Mouse (Mus musculus) layer of hippocampus, adult 9-11 months (tissue): ENCODE data around the gene Gm8298.
"Not testable (repeated sequence)": the region's sequence is repeated elsewhere in the genome, so short reads cannot be mapped to it uniquely, and the experiment has no call there.

Source experiments
- DNase-seq: peaks from one replicate; pipeline ENCODE4 v3.0.0; 2022

Gm8298 gene

DNA sequence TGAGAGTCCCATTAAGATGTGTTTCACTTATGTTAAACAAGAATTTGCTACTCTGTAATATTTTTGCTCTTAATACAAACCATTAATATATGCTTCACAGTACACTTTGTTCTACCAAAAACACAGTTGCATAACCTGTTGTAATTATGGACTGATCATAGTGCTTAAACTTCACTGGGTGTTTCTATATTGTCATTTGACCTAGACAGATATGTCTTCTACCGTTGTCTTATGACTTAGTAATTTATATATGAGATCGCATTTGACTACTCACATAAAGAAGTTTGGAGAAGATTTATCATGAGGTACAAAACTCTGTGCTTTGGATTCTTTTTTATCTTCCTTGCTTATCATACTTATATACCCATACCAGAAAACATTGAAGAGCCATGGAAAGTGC, at the start of gene Gm8298:
Gene Gm8298, plus strand, starts transcription at position 301 of the 400 bp plus-strand sequence.
- DNase-seq: no peak

DNA sequence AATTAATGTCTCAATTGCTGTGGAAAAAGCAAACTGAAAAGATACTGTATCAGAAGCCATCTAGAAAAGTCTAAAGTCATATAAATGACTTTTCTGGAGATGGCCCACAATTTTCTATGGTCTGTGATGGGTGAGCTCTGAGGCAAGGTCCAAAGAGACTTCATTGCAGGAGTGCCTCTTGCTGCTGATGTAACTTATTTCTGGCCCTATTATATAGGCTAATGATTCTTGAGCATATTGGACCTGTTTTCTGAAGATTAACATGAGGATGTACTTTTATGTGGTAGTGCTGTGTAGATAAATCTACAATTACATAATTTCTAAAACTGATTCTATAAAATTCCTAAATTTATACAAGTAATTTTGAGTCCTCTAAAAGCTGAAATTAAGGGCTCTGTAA, 47.7 kb upstream of the Gm8298 start:
- no peak for DNase-seq

DNA sequence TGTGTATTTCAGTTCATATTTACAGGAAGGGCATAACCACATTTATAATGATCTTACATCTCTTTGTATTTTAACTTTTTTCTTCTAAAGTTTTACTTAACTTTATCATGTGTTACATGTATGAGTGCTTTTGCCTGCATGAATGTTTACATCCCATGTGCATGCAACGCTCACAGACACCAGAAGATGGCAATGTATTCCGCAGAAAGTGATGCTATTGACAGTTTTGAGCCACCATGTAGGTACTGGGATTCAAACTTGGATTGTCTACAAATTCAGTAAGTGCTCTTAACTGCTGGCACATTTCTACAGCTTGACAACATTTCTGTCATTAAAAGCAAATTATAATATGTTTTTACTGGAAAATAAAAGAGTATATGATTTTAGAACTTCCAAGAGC, 9.9 kb downstream of the Gm8298 start:
- DNase-seq: peak; percentile 3

DNA sequence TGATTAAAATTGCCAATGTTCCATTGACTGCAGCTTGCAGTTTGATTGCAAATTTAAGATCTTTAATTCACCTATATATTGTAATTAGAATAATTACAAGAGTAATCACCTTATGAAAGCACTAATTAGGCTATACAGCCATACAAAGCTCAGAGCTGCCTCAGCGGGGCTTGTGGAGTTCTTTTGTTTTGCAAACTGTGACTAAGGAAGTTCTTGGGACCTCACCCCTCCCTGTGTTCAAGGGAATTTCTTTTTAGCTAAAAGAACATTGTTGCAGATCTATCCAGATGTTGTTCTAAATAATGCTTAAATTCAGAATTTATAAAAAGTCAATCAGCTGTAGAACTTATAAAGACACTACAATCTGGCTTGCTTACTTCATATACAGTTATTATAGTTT, 16.8 kb downstream of the Gm8298 start:
- not testable (repeated sequence) for DNase-seq

DNA sequence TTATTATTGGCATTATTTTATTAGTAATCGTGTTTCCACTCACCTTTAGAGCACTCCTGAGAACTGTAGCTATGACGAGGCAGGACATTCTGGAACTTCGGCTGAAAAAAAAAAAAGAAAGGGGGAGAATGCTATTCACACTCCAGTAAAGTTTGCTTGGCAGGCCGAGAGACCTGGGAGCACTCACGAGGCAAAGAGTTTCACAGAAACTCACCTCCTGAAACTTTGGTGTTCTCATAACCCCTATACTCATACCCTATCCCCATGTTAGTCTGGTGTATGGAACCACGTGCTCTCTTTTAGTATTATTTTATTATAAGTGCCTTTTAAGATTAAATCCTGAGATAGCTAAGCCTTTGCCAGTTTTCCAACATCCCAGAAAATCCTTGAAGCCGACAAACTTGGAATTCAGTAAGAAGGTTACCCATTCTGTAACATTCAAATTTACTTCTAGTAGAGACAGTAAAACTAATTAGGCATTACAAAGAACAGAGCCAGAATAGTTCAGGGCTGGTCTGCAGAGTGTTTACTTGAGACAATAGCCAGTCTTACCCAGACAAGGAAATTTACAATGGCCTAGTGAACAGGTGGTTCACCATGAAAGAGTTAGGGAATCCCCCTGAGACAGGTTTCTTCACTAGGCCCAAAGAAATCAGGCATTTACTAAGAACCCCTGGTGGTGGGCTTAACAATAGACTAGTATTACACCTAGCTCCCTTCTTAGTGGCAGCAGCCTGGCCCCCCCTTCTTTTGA, 19.1 kb downstream of the Gm8298 start:
- not testable (repeated sequence) for DNase-seq

DNA sequence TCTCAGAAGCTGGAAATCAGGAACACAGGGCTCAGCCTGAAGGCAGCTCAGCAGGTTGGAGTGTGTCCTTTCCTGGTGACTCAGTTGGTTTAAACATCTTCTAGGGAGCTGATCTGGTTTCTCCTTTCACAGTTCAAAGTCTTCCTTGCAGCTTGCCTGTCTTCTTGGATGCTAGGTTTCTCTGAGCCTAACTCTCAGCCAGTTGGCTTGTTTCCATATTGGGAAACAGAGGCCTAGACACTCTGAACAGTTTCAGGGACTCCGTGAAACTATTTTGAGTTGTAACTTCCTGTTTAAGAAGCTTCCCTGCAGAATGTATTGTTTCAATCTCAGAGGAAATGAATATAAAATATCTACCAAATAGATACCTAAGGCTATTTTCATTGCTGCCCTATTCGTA, 32.4 kb downstream of the Gm8298 start:
- DNase-seq: no peak

DNA sequence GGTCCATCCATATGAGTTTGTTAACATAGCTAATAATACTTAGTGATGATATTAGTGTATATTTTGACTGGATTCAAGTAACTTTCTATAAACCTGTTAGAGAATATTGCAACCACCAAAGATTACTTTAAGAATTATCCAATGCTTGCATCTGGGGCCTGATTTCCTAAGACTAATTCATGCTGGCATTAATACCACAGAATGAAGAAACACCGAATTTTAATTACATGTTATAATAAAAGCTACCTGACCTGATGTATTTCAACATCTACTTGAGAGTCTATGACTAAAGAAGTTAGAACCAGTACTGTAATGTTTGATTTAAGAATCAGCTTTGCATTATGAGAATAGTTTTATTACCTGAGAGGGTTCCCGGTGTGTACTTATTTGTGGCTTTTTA, 64.1 kb downstream of the Gm8298 start, which contains the start of gene C130079G13Rik:
Gene C130079G13Rik, plus strand, starts transcription at position 301 of the 400 bp plus-strand sequence.
- no peak for DNase-seq
